Mouse (Mus musculus): ENCODE results near the gene Gm28038. TPM values are rescaled to one million over a fixed set of nuclear protein-coding genes. Genes with fewer than 3 reads are reported as not detected.
A peak's percentile ranks its signal among the peaks of the same experiment; 100 is the strongest.

Gm28038 gene
- polyA plus RNA-seq (2015; fragmentation: Nextera tagmentation; extraction: Ambion mirVana), result not detected in 2 replicates

- Histone ChIP-seq H3K36me3 (ENCODE audit: poor library complexity, severe bottlenecking) (peaks cover 32% of the 10 kb centered on the region; the same call in 1 of the 2 replicates), H3K27ac (no peak within 1 kb of the TSS), H3K27me3 (no peaks in the 10 kb centered on the region), H3K4me3 (no peak within 1 kb of the TSS), H3K4me1 (peaks cover 11% of the 10 kb centered on the region), H3K9ac (no peak within 1 kb of the TSS), H3K4me2 (no peak within 1 kb of the TSS), H3K9me3 (replicated peaks) (no peaks in the 10 kb centered on the region)
- no peak for ATAC-seq
- 93% methylated on average over 11 of the region's 11 CpGs for WGBS
Measured at GRCm38 (mm10) chr2:30280743-30281142, at the start of gene Gm28038. Gm28038 (plus strand) TSS chr2:30281043.

DNA sequence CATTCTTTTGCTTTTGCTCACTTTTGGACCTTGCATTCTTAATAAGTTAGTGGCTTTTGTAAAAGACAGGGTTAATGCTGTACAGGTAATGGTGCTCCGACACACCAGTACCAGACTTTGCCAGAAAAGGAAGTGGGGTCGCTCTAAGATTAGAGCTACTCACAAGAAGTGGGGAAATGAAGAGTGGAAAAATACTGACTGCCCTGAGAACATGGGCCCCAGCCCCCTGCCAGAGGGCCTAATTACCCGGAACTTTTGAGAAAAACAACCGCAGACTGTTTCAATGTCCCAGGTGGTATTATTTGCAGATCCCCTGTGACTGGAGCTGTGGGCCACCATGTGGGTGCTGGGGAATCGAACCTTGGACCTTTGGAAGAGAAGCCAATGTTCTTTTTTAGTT, 45.2 kb upstream of the Gm28038 start:
- H3K4me3 ChIP-seq, result no peak overlapping the region
- no peaks in the 10 kb centered on the region for H3K27me3 ChIP-seq
- peaks cover 10% of the 10 kb centered on the region for H3K36me3 ChIP-seq (ENCODE audit: poor library complexity, severe bottlenecking)
- peaks cover 29% of the 10 kb centered on the region for H3K4me1 ChIP-seq
- H3K27ac ChIP-seq, result no peak overlapping the region
- 0 out of 2 replicates have a peak, but pooled peaks cover 3% of the 10 kb centered on the region for H3K9me3 ChIP-seq (replicated peaks)
- no peak for ATAC-seq
- WGBS, result 90% methylated on average over 5 of the region's 5 CpGs
- no peak overlapping the region for H3K9ac ChIP-seq
- no peak overlapping the region for H3K4me2 ChIP-seq

DNA sequence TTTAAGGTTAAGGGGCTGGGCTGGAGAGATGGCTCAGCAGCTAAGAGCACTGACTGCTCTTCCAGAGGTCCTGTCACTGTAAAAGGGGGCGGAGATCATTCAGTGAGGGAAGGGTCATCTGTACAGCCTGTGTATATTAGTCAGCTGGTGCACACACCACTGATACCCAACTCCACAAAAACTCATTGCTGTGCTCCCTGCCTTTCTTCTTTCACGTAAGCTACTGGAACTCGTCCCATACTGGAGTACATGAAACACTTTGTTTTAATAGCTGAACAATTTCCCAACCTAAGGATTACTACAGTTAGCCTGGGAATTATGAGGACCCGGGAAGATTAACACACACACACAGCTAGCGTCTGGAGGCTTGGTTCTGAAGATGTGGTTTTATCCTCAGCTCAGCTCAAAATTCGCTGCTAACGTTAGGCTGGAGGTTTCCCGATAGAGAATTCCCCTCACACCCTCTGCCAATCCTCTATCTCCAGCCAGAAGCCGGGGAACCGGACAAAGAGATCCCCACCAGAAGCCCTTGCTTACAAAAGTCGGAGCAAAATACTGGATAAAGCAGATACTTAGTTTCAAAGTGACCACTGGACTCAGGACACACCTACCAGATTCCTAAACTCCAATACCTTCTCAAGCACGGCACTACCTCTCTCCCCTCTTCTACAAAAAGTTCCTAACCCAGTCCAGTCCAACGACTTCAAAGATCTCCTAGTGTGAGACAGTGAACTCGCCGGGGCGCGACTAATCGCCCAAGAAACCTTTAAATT, 44.2 kb upstream of the Gm28038 start:
- 4% methylated on average over 18 of the region's 18 CpGs for WGBS
- Histone ChIP-seq H3K27me3 (no peaks in the 10 kb centered on the region), H3K9me3 (replicated peaks) (no peaks in the 10 kb centered on the region), H3K9ac (peak overlapping the region; percentile 67), H3K27ac (peak overlapping the region; percentile 26; the same call in 1 of the 2 replicates), H3K4me2 (peak overlapping the region; percentile 77), H3K4me3 (peak overlapping the region; percentile 81), H3K4me1 (peaks cover 29% of the 10 kb centered on the region), H3K36me3 (ENCODE audit: poor library complexity, severe bottlenecking) (peaks cover 20% of the 10 kb centered on the region)
- 0 out of 2 replicates have a peak, but pooled peaks have one; percentile 2 for ATAC-seq

GRCm38 (mm10) chr2:30237199-30237880, 43.5 kb upstream of the Gm28038 start, which contains the start of gene Lrrc8a:
Lrrc8a (plus strand) TSS chr2:30237715.
- peak within 1 kb of the TSS; percentile 81 for H3K4me3 ChIP-seq
- peaks cover 32% of the 10 kb centered on the region for H3K4me1 ChIP-seq
- peak within 1 kb of the TSS; percentile 88 for H3K9ac ChIP-seq
- 0% methylated on average over 45 of the region's 67 CpGs for WGBS
- H3K27me3 ChIP-seq, result no peaks in the 10 kb centered on the region
- H3K36me3 ChIP-seq (ENCODE audit: poor library complexity, severe bottlenecking), result peaks cover 27% of the 10 kb centered on the region
- no peaks in the 10 kb centered on the region for H3K9me3 ChIP-seq (replicated peaks)
- peak within 1 kb of the TSS; percentile 89 for H3K27ac ChIP-seq
- peak; percentile 99 for ATAC-seq
- peak within 1 kb of the TSS; percentile 77 for H3K4me2 ChIP-seq

DNA sequence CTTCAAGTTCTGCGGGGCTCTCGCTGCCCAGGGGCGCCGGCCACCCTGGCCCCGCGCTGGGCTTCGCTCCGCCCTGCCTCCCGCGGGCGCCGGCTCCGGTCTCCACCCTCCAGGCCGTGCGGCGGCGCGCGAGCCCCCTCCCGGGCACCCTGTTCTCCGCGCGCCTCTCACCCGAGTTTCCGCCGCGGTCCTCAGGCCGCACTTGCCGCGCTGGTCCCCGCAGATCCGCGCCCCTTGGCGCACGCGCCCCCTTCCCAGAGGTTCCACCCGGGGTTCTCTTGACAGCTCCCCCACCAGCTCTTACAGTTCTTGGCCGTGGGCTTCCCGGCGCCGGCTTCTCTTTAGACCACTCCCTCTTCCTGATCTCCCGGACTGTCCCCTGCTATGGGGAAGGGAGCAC, 43.0 kb upstream of the Gm28038 start:
- H3K4me3 ChIP-seq, result peak overlapping the region; percentile 81
- H3K36me3 ChIP-seq (ENCODE audit: poor library complexity, severe bottlenecking), result peaks cover 33% of the 10 kb centered on the region
- peak; percentile 89 for ATAC-seq
- peak overlapping the region; percentile 77 for H3K4me2 ChIP-seq
- WGBS, result 0% methylated on average over 21 of the region's 42 CpGs
- no peaks in the 10 kb centered on the region for H3K9me3 ChIP-seq (replicated peaks)
- peak overlapping the region; percentile 88 for H3K9ac ChIP-seq
- H3K27me3 ChIP-seq, result no peaks in the 10 kb centered on the region
- peaks cover 35% of the 10 kb centered on the region for H3K4me1 ChIP-seq
- peak overlapping the region; percentile 89 for H3K27ac ChIP-seq

- H3K36me3 ChIP-seq (ENCODE audit: poor library complexity, severe bottlenecking), result peaks cover 44% of the 10 kb centered on the region
- no peak for ATAC-seq
- no peak overlapping the region for H3K27ac ChIP-seq
- peak overlapping the region; percentile 77 for H3K4me2 ChIP-seq
- peak overlapping the region; percentile 81 for H3K4me3 ChIP-seq
- no peaks in the 10 kb centered on the region for H3K27me3 ChIP-seq
- WGBS, result 79% methylated on average over 3 of the region's 3 CpGs
- peaks cover 35% of the 10 kb centered on the region for H3K4me1 ChIP-seq
- no peaks in the 10 kb centered on the region for H3K9me3 ChIP-seq (replicated peaks)
- H3K9ac ChIP-seq, result peak overlapping the region; percentile 88
Measured at GRCm38 (mm10) chr2:30238906-30239465, 41.9 kb upstream of the Gm28038 start.

- peak overlapping the region; percentile 77; the same call in 1 of the 2 replicates for H3K4me2 ChIP-seq
Measured at GRCm38 (mm10) chr2:30239777-30240176, 41.1 kb upstream of the Gm28038 start.

GRCm38 (mm10) chr2:30240267-30240666, 40.6 kb upstream of the Gm28038 start, which contains the start of gene Gm28035:
Gm28035 (plus strand) TSS chr2:30240567.
- 80% methylated on average over 2 of the region's 2 CpGs for WGBS
- H3K4me2 ChIP-seq, result peak within 1 kb of the TSS; percentile 77; the same call in 1 of the 2 replicates

More at GRCm38 (mm10) chr2:30239777-30240176, 41.1 kb upstream of the Gm28038 start:
- H3K9ac ChIP-seq, result peak overlapping the region; percentile 88; the same call in 1 of the 2 replicates
- 81% methylated on average over 4 of the region's 4 CpGs for WGBS
- peaks cover 35% of the 10 kb centered on the region for H3K4me1 ChIP-seq
- ATAC-seq, result no peak
- H3K27me3 ChIP-seq, result no peaks in the 10 kb centered on the region
- 0 out of 2 replicates have a peak overlapping the region, but pooled peaks have one; percentile 81 for H3K4me3 ChIP-seq
- no peak overlapping the region for H3K27ac ChIP-seq
- H3K9me3 ChIP-seq (replicated peaks), result no peaks in the 10 kb centered on the region
- peaks cover 52% of the 10 kb centered on the region for H3K36me3 ChIP-seq (ENCODE audit: poor library complexity, severe bottlenecking)

DNA sequence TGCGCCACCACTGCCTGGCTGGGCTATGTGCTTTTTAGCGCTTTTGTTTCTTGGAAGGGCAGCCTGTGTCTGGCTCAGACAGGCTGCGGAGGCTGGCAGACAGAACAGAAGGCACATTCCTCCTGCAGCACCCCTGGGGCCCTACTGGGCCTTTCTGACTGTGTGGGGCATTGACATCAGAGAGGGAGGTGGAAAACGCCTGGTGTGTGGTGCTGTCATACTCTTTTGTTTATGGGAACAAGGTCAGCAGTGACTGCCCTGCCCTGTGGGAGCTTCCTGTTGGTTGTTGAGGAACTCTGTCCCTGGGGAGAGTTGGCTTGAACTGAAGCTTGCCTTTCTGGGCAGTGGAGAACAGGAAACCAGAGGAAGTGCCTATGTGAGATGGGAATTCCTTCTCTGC, 38.3 kb upstream of the Gm28038 start:
- Histone ChIP-seq H3K36me3 (ENCODE audit: poor library complexity, severe bottlenecking) (peaks cover 71% of the 10 kb centered on the region), H3K4me1 (peaks cover 27% of the 10 kb centered on the region), H3K27ac (no peak overlapping the region)

More at GRCm38 (mm10) chr2:30240267-30240666, 40.6 kb upstream of the Gm28038 start, which contains the start of gene Gm28035:
- Histone ChIP-seq H3K27ac (no peak within 1 kb of the TSS), H3K9me3 (replicated peaks) (no peaks in the 10 kb centered on the region), H3K27me3 (no peaks in the 10 kb centered on the region), H3K36me3 (ENCODE audit: poor library complexity, severe bottlenecking) (peaks cover 57% of the 10 kb centered on the region), H3K9ac (peak within 1 kb of the TSS; percentile 88), H3K4me3 (0 out of 2 replicates have a peak within 1 kb of the TSS, but pooled peaks have one; percentile 81), H3K4me1 (peaks cover 35% of the 10 kb centered on the region)
- ATAC-seq, result no peak

GRCm38 (mm10) chr2:30243391-30243790, 37.5 kb upstream of the Gm28038 start:
- Histone ChIP-seq H3K4me3 (no peak overlapping the region), H3K4me2 (no peak overlapping the region), H3K27me3 (no peaks in the 10 kb centered on the region), H3K9ac (no peak overlapping the region), H3K4me1 (peaks cover 24% of the 10 kb centered on the region), H3K27ac (no peak overlapping the region), H3K36me3 (ENCODE audit: poor library complexity, severe bottlenecking) (peaks cover 80% of the 10 kb centered on the region), H3K9me3 (replicated peaks) (no peaks in the 10 kb centered on the region)
- WGBS, result 98% methylated on average over 4 of the region's 4 CpGs
- ATAC-seq, result no peak

More for the DNA sequence above, 38.3 kb upstream of the Gm28038 start:
- Histone ChIP-seq H3K4me2 (no peak overlapping the region), H3K27me3 (no peaks in the 10 kb centered on the region), H3K9me3 (replicated peaks) (no peaks in the 10 kb centered on the region), H3K4me3 (no peak overlapping the region), H3K9ac (0 out of 2 replicates have a peak overlapping the region, but pooled peaks have one; percentile 26)
- ATAC-seq, result no peak
- 61% methylated on average over 4 of the region's 4 CpGs for WGBS

GRCm38 (mm10) chr2:30244595-30245178, 36.2 kb upstream of the Gm28038 start:
- no peak overlapping the region; the same call in 1 of the 2 replicates for H3K27ac ChIP-seq
- H3K9ac ChIP-seq, result no peak overlapping the region
- H3K27me3 ChIP-seq, result no peaks in the 10 kb centered on the region
- no peak overlapping the region for H3K4me2 ChIP-seq
- peaks cover 11% of the 10 kb centered on the region; the same call in 1 of the 2 replicates for H3K4me1 ChIP-seq
- ATAC-seq, result no peak
- no peaks in the 10 kb centered on the region for H3K9me3 ChIP-seq (replicated peaks)
- WGBS, result 82% methylated on average over 7 of the region's 7 CpGs
- no peak overlapping the region for H3K4me3 ChIP-seq
- peaks cover 92% of the 10 kb centered on the region for H3K36me3 ChIP-seq (ENCODE audit: poor library complexity, severe bottlenecking)

Measured in forebrain, embryonic 13.5 days (tissue).